Mouse (Mus musculus) left cerebral cortex, postnatal 10 days (tissue): ENCODE results near the gene Lmna. TPM values are rescaled to one million over a fixed set of nuclear protein-coding genes. Genes with fewer than 3 reads are reported as not detected.

Experiments
- DNase-seq, 2 experiments: peaks; one replicate each; pipeline ENCODE4 v3.0.0; 2021 to 2022; ENCODE audit warnings: low spot score in 2 of 2, mixed read lengths in 1 of 2; ENCODE audit errors: extremely low spot score in 1 of 2
- intact Hi-C: fragments of 180-260 bp; cut with DNase I; formaldehyde crosslinking; loops from one replicate; pipeline ENCODE4 v1.15.1; 2025
- total RNA-seq, 2 experiments: library from RNA; stranded (reverse); gene quantifications; 2 replicates each; pipeline ENCODE4 v1.2.3; 2021

The Lmna gene
- total RNA-seq, 2 experiments from 2014 or later: 47.2 to 48.6 TPM

DNA sequence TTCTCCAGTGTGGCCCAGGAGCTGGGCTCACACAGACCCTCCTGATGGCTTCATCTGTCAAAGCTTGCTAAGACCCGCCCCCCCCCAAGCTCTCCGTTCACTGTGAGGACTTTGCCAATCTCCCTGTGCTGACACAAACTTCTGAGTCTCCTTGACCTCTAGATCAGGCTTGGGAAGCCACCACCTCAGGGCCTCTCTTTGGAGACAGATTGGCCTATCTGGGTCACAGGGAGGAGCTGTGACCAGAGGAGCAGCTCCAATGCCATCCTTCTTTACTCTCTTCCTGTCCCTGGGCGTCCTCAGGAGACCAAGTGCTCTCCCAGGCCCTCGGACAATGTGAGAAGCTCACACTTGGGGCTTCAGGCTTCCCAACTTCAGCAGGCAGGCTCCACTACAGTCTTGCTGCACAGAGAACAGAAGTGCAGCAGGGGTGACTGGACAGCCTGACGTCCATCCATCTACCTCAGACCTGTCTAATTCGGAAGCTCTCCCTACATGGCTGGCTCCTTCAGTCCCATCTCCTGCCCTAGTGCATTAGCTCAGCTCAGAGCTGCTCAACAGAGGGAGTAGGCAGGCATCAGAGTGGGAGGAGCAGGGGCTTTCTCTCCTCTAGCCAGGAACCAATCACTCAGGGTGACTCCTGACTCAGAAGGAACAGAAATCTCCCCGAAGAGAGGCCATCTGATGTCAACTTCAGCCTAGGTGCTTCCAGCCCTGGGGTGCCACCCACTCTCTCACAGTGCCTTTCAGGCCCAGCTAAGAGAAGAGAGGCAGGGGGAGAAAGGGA is 52.8 kb downstream of the Lmna start:
- intact Hi-C loops: no loop called here
- no peak for DNase-seq

DNA sequence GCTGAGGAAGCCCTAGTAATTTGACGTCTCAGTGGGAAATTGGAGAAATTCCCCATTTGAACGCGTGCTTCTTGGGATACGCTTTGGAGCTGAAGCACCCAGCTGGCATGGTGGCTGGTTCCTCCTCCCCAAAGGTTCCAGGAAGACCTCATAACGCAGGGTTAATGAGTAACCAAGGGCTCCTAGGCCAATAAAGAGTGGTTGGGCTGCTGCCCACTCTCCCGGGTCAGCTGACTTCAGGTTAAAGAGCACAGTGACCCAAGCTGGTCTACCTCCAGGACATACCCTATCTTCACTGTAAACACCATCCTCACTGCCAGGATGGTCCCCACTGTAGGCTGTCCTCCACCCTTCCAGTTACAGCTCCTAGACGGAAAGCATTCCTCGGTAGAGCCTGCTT is 53.4 kb downstream of the Lmna start:
- no peak for DNase-seq
- intact Hi-C loops: no loop called here

DNA sequence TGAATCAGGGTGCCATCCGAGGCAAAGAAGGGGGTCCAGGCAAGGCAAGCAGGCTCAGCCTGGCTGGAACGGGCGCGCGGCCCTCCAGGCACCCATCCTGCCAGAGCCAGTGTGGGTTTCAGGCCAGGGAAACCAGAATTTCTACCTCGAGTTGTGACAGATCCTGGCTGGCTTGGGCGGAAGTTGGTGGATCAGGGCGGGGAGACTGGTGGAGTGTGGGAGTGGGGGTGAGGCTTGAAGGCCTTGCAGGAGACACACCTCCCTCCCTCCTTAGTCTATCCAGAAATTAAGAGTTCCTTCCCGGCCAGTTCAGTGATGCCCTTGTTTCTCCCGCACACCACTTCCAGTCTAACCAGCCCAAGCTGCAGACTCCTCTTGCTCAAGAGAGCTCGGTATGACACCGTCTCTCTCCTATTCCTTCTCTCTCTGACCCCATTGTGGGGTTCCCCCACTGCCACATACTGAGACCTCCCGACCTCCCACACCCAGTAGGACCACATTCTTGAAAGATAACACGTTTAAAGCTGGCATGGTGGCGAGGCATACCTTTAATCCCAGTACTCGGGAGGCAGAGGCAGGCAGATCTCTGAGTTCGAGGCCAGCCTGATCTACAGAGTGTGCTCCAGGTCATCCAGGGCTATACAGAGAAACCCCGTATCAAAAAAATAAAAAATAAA is 54.0 kb downstream of the Lmna start:
- intact Hi-C loops: no loop called here
- no peak for DNase-seq

DNA sequence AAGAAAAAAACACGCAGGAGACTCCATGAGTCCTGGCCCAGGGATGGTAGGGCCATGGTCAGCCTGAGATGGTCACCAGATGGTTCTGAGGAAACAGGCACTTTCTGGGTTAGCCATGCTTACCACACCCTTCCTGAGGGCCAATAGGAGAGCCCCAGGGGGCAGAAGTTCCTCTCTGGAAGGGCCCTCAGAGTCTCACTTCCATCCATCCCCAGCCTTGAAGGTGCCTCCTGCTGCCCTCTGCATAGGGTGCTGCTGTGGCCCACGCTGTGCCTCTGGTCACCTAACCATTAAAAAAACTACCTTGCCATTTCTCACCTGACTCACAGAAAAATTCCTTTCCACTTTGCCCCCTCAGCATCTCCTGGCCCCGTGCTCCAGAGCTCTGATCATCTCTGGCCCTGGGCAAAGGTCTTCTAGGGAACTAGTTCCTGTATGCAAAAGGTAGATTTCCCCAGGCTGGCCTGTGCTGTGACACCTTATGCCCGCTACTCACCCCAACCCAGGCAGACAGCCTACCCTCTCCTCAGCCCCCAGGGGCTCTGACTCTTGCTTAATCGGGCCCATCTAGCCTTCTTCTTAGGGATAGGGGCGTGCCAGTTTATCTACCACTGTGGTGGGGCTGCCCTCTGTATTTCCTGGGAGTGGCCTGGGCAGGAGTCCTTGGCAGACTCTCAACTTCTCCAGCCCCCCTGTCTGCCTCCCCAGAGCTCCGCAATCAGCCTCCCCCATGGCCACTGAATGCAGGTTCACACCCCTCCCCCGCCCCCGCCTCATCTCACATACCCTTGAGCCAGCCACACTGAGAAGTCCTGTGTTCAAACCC is 54.8 kb downstream of the Lmna start:
- DNase-seq: no peak

DNA sequence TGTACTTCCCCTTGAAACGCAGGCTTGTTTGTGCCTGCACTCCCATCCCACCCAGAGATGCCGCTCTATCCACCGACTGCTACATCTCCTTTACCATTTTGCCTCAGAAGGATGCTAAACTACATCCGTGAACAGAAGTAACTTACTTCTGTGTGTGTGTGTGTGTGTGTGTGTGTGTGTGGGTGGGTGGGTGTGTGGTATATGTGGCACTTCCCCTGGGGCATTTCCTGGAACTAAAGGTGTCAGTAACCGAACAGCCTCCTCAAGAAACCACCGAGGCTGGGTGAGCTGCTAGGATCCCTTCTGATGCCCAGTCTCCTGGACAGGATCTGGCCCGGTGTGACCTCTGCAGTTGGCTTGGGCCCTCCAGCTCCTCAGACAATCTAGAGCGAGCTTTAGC is 55.8 kb downstream of the Lmna start:
- intact Hi-C loops: no loop called here
- no peak for DNase-seq

More for the DNA sequence above, 54.8 kb downstream of the Lmna start:
- intact Hi-C loops: no loop called here

DNA sequence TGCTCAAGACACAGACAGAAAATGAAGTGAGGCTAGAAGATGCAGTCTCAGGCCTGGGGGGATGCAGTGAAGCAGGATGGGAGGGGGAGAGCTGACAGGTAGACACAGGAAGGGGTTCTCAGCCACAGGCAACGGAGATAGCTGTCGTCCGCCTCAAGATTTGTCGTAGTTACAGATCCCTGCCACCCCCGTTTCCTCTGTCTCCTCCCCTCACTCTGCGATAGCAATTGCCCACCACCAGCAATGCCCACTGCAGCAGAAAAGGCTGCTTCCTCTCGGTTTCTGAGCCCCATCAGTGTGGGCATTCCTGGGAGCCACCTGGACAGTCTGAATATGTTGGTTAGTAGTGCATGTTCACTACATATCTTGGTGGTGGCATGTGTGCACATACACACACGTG is 56.4 kb downstream of the Lmna start:
- no peak for DNase-seq
- intact Hi-C loops: no loop called here

DNA sequence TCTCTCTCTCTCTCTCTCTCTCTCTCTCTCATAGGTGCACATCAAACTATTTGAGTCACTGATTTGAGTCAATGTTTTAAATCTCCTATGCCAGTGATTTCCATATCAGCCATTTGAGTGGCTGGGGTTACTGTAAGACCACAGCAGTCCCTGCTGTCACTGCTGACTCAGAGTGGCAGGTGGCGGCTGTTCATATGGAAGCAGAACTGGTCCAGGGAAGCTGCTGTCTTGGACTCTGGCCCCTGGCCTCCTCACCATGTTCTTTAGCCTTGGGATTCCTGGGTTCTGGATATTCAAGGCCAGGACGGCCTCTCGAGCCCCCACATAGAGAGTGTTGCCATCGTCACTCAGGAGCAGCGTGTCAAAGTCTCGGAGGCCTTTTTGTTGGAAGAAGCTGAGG is 57.0 kb downstream of the Lmna start:
- no peak for DNase-seq
- intact Hi-C loops: no loop called here

DNA sequence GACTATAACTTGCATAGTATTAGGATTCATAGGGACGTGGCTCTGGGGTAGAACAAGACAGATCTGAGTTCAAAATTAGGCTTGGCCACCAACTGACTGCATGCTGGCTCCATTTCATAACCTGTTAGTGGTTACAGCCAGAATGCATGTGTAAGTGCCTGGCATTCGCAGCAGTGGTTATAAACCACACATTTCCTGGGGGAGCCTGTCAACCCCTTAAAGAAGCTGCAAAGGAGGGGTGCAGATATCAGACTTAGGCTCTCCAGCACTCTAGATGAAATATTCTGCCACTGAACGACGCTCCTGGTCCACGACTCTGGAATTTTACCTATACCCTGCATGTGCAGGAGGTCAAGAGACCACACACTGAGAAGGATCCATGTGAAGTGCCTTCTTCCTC is 57.5 kb downstream of the Lmna start:
- intact Hi-C loops: no loop called here
- DNase-seq: no peak

DNA sequence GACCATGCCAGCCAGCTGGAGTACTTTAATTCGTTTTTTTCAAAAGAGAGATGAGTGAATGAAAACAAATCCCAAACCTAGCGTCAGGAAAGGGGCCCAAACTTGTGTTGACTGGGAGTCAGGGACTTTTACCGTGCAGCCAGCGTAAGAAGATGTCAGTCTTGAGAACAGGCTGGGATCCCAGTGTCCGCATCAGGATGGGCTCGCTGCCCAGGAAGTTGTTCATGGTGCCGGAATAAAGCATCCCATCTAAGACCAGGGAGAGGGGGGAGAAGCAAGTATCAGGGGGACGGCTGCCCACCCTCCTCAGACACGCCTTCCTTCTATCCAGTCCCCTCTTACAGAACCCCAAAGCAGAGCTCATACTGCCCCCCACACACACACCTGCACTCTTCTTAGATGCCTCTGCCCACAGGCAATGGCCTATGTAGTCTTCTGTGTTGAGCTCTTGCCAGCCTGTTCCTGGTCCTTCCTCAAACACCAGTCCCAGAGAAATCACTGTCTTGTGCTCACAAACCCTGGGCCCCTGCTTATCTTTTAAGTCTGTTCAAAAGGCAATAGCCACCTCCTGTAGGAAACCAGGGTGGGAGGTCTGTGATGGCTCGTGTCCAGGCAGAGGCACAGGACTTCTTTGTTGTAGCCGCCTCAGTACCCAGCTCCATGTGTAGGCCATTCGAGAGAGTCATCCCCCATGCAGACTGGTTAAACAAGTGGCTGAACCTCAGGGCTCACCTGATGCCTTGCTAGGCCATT is 59.2 kb downstream of the Lmna start:
- peak in 1 of 2 experiments; percentile 30 for DNase-seq
- intact Hi-C loops: no loop called here

DNA sequence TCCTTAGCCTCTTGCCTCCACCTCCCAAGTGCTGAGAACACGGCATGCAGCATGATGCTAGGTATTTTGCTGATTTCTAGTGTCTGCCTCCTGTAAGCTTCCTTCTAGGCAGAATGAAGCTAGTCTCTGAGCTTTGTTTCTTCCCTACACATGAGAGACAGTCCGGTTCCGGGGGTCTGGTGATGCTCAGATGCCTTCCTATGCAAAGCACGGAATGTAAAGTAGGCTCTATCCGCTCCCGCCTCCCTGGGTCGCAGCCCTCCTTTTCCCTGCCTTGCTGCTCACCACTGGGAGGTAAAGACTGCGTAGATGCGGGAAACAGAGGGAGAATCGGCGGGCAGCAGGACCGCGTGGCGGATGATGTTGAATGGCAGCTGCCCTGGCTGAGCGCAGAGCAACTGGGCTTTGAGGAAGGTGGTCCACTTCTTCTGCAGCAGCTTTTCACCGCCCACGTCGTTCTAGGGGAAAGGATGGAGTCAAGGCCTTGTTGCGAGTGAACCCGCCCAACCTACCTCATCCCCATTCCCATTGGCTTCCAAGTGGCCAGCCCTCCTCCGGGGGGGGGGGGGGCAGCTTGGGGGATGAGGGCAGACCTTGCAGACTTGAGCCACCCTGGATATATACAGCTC is 60.2 kb downstream of the Lmna start:
- intact Hi-C loops: no loop called here
- DNase-seq: peak in 1 of 2 experiments; percentile 59

DNA sequence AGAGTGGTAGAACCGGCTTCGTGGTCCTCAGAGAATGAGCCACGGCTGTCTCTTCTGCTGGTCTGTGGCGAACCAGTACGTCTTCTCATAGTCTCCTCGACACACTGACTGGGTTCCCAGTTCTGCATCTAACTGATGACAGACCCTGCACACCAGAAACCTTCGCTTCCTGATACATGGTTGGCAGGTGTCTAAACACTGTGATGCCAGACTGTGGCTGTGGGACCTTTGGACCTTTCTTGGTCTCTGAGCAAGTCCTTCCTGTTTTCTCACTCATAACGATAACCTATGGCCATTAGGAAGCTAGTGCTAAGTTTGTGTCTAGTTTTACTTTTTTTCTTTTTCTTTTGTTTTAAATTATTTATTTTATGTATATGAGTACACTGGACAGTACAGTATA is 61.3 kb downstream of the Lmna start:
- DNase-seq: no peak
- intact Hi-C loops: no loop called here

DNA sequence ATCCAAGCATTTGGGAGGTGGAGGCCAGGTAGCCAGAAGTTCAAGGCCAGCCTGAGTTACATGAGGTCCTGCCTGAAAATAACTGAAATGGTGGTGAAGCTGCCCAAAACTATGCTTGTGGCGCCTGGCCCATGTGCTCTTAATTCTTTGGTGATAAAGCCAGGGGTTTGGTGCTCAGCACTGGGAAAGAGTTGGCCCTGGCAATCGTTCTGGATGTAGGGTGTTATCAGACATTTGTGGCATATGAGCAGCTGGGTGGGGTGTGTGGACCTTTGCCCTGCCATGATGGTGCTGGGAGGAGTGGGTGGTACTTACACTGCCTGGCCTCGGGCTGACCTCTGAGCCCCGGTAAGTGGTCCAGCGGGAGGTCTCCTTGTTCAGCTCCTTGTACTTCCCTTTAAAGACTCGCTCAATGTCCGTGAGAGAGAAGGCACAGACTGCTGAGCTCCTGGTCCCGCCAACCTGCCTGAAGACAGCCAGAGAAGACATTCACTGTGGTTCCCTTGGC is 62.0 kb downstream of the Lmna start:
- DNase-seq: peak in 1 of 2 experiments; percentile 15
- intact Hi-C loops: no loop called here

DNA sequence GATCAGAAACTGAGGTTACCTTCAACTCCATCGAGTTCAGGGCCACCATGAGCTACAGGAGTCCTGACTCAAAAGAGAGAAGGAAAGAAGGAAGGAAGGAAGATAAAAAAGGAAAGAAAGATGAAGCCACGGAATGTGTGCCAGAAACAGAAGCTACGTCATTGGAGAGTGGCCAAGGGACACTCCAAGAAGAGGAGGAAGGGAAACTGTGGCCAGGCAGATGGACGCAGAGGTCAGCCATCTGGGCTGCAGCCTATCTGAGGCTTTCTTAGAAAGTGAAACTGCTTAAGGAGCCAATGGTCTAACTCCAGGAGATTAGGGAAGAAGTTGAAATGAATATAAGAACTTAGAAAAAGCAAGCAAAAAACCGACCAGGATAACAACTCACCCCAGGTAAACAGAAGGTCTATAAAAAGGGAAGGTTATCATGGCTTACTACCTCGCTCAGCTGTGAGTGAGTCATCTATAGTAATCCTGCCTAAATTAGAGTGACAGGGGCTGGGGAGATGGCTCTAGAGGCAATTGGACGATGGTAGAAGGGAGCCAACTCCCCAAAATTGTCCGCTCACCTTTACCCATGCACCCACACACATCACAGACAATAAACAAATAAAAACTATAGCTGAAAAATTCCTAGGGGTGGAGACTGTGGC is 63.2 kb downstream of the Lmna start:
- DNase-seq: peak in 1 of 2 experiments; percentile 38
- intact Hi-C loops: no loop called here

DNA sequence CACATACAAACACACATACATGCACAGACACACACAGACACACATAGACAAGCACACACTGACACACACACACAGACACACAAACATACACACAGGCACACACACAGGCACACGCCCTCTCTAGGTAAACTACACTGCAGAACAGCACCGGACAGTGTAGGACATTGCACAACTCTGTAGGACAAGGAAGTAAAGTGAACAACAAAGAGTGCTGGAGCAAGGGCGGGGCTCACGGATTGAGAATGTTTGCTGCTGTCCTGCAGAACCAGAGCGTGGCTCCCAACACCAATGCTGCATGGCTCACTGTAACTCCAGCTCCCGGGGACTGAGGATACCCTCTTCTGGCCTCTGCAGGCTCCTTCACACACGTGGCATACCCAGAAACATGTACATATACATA is 66.9 kb downstream of the Lmna start:
- intact Hi-C loops: no loop called here
- no peak for DNase-seq

DNA sequence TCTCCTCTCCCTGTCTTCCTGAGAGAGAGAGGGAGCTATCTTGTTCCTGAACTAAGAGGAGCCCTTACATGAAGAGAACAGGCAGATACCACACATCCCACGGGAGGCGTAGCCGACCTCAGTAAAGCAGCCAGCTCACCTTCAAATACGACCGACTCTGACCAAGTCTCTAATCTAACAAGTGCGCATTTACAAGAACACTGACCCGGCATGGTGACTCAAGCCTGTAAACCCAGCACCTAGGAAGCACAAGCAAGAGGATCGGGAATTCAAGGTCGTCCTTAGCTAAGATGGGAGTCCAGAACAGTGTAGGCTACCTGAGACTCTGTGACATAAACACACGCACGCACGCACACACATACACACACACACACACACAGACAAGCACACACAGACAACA is 67.3 kb downstream of the Lmna start:
- intact Hi-C loops: no loop called here

DNA sequence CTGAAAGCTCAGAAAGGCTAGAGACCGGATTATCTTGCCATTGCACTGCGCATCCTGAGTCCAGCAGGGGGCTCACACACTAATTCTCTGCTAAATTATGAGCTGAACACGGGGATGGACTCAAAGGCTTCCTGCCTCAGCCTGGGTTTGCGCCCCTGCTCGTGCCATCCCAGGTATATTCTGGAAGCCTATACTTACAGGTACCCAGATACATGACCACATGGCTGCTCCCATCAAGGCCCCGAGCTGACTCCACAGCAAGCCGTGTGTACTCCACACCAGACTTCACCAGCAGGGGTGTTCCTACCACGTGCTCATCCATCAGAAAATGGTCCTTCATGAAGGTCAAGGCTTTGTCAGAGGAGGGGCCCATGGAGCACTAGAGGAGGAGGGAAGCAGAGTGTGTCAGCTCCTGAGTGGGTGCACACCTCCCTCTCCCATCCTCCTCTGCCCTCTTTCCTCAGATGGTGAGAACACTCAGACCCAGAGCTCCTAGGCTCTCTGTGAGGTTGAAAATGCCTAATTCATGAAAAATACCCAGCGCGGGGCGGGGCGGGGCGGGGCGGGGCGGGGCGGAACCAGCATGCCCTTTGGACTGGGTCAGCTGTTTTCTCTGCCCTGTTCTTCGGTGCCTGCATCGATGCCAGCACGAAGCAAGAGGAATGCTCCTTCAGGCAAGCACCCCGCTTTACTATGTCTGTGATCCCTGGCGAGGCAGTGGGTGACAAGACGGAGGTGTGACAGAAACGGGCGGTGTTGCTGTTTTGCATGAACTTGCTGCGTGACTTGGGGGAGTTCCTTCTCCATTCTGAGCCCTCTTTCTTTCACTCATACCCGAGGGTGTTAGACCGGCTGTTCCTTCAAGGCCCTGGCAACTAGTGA is 69.0 kb downstream of the Lmna start:
- DNase-seq: peak in 1 of 2 experiments; percentile 43
- intact Hi-C loops: no loop called here

More for the DNA sequence above, 67.3 kb downstream of the Lmna start:
- DNase-seq: no peak

DNA sequence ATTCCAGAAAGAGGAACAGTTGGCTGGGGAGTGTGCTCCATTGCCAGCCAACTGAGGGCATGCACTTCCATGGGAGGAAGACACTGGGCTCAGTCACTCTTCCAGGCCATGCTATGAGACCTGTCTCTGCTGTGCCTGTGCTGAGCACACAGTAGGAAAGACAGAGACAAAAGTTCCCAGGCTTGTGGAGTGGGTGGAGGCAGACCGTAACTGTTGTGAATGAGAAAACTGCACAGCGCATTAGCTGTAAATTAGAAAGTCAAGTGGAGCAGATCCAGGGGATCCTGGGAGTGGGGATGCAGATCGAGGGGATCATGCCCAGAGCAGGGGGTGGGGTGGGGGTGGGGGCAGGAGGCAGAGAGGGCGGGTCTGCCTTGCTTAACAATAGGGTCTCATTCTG is 70.2 kb downstream of the Lmna start:
- DNase-seq: no peak
- intact Hi-C loops: no loop called here
